Mouse (Mus musculus) intestine, embryonic 16.5 days (tissue): ENCODE measurements at regions not wholly inside any gene's neighbourhood (a gene's known extent, or its start where the extent isn't known, plus 50 kb on each side); places are given as distances from the start of the nearest gene placed in this dataset.

ENCODE experiments used
- ATAC-seq: fragments of 200-750 bp; cut with Nextera tagmentation; 2 replicates; pipeline ENCODE4 v1.8.0; 2017; ENCODE audit warnings: moderate TSS enrichment, moderate library complexity
- H3K27ac ChIP-seq: fragments of 300-500 bp; sonication (generic); 2 replicates; pipeline ENCODE4 v1.5.1; 2014; ENCODE audit warnings: mild to moderate bottlenecking, low read length
- H3K27me3 ChIP-seq: fragments of 300-500 bp; sonication (generic); replicated peaks from 2 replicates; pipeline ENCODE4 v1.6.1; 2014; ENCODE audit warnings: low read length, control low read depth, mixed read lengths; ENCODE audit not compliant: control insufficient read depth, insufficient read depth
- H3K36me3 ChIP-seq: fragments of 300-500 bp; sonication (generic); 2 replicates; pipeline ENCODE4 v1.6.1; 2014; ENCODE audit warnings: low read length, control low read depth; ENCODE audit not compliant: control insufficient read depth, insufficient read depth
- H3K4me1 ChIP-seq: fragments of 300-500 bp; sonication (generic); 2 replicates; pipeline ENCODE4 v1.6.1; 2014; ENCODE audit warnings: low read length, control low read depth, mixed read lengths; ENCODE audit not compliant: control insufficient read depth, insufficient read depth
- H3K4me2 ChIP-seq: fragments of 300-500 bp; sonication (generic); 2 replicates; pipeline ENCODE4 v1.6.1; 2014; ENCODE audit warnings: low read depth, low read length, control low read depth
- H3K4me3 ChIP-seq: fragments of 300-500 bp; sonication (generic); 2 replicates; pipeline ENCODE4 v1.5.1; 2014; ENCODE audit warnings: mild to moderate bottlenecking, low read length
- H3K9ac ChIP-seq: fragments of 300-500 bp; sonication (generic); 2 replicates; pipeline ENCODE4 v1.6.1; 2014; ENCODE audit warnings: low read depth, low read length
- H3K9me3 ChIP-seq: fragments of 300-500 bp; sonication (generic); 2 replicates; pipeline ENCODE4 v1.6.1; 2016; ENCODE audit warnings: low read length, control low read depth; ENCODE audit not compliant: control insufficient read depth
- WGBS: fragments of 180-500 bp; shearing (Covaris S2); extraction: QIAGEN DNeasy Blood & Tissue Kit; methylation state at CpG from one replicate; pipeline ENCODE4 v1.1.7; 2014; 5-methylcytosine and 5-hydroxymethylcytosine counted together

DNA sequence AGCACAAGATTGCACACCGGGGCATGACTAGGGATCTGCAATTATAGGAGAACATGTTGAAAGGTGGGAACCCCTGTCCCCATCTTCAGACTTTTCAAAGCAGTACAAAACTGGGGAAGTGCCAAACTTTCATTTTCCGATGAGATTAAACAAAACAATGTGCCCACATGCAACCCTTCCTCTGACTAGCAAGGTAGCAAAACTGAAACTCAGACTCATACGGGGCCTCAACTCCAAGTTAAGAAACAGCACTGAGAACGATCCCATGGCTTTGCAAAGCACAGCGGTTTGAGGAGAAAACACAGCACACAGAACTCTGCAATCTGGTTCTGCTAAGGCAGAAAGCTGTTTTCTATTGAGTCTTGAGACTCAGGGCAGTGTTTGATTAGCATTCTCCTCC is 388.9 kb upstream of the Intu start:
- H3K4me3 ChIP-seq, result no peak overlapping the region
- 86% methylated on average over 5 of the region's 5 CpGs for WGBS
- H3K36me3 ChIP-seq, result no peaks in the 10 kb centered on the region
- ATAC-seq, result no peak
- H3K27me3 ChIP-seq, result no peaks in the 10 kb centered on the region
- H3K27ac ChIP-seq, result no peak overlapping the region
- H3K4me1 ChIP-seq, result no peaks in the 10 kb centered on the region
- no peaks in the 10 kb centered on the region for H3K9me3 ChIP-seq
- no peak overlapping the region for H3K4me2 ChIP-seq
- H3K9ac ChIP-seq, result no peak overlapping the region

DNA sequence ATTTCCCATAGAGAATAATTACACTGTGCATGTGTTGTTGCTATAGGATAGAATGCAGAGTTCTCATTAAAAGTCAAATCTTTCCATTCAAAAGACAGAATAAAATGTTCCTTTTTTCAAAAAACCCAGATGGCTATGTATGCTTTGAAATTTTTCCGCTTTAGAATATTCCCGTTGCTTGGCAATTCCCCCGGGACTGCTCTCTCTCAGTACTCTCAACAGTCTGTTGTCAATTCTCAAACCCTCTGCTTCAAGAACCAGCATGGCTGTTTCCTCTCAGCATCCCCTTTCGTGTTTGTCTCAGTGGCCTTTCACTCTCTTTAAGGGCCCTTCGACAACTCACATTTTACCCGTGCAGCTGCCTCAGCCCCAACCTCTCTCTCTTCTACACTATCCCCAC is 372.5 kb upstream of the Intu start:
- no peak overlapping the region for H3K27ac ChIP-seq
- 76% methylated on average over 6 of the region's 6 CpGs for WGBS
- ATAC-seq, result no peak
- no peak overlapping the region for H3K4me3 ChIP-seq
- no peak overlapping the region for H3K9ac ChIP-seq
- H3K4me1 ChIP-seq, result no peaks in the 10 kb centered on the region
- H3K36me3 ChIP-seq, result no peaks in the 10 kb centered on the region
- H3K27me3 ChIP-seq, result no peaks in the 10 kb centered on the region
- H3K4me2 ChIP-seq, result no peak overlapping the region
- no peaks in the 10 kb centered on the region for H3K9me3 ChIP-seq

DNA sequence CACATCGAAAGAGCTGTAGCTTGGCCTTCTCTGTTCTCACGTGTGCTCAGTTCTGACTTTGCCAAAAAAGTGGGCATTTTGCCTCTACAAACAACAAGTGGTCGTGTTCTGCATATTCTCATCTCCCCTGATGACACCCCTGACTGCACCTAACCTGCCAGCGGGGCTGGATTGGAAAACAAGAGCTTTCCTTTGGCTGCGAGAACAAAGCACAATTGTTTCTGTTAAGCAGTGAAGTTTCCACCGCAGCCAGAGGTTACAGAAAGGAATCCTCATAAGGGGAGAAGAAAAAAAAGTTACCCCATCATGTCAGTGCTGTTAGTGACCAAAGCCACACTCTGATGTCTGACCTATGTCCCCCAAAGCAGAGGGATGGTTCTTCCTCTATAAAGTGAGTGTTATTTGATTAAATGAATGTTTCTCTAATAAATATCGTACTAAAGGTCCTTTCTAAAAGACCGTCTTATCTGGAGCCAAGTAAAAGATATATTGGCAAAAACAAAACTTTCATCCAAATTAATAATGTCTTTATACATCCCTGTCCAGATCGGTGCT is 371.4 kb upstream of the Intu start:
- 58% methylated on average over 9 of the region's 9 CpGs for WGBS
- H3K4me3 ChIP-seq, result no peak overlapping the region
- no peaks in the 10 kb centered on the region for H3K4me1 ChIP-seq
- H3K9ac ChIP-seq, result no peak overlapping the region
- H3K27ac ChIP-seq, result no peak overlapping the region
- no peaks in the 10 kb centered on the region for H3K36me3 ChIP-seq
- ATAC-seq, result no peak
- H3K4me2 ChIP-seq, result no peak overlapping the region
- no peaks in the 10 kb centered on the region for H3K9me3 ChIP-seq
- H3K27me3 ChIP-seq, result no peaks in the 10 kb centered on the region

DNA sequence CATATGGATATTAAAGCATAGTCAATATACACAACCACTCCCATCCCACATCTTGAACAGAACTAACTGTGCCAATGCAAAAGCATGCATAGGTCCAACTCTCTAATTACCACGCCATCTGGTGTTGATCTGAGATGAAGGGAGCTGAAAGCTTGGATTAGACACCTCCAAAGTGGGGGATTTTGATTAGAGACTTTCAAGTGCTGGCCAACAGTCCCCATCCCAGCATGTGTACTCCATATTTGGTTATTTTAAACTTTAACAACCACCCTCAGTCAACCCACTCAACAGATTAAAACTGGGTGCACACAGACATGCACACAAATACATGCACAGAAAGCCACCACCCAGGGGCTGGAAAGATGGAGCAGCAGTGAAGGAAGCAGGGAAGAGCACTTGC is 366.9 kb upstream of the Intu start:
- Histone ChIP-seq H3K9me3 (no peaks in the 10 kb centered on the region), H3K27me3 (no peaks in the 10 kb centered on the region), H3K27ac (no peak overlapping the region), H3K36me3 (no peaks in the 10 kb centered on the region), H3K4me3 (no peak overlapping the region), H3K9ac (no peak overlapping the region), H3K4me1 (no peaks in the 10 kb centered on the region), H3K4me2 (no peak overlapping the region)
- 77% methylated on average over 1 of the region's 1 CpGs for WGBS
- ATAC-seq, result no peak

DNA sequence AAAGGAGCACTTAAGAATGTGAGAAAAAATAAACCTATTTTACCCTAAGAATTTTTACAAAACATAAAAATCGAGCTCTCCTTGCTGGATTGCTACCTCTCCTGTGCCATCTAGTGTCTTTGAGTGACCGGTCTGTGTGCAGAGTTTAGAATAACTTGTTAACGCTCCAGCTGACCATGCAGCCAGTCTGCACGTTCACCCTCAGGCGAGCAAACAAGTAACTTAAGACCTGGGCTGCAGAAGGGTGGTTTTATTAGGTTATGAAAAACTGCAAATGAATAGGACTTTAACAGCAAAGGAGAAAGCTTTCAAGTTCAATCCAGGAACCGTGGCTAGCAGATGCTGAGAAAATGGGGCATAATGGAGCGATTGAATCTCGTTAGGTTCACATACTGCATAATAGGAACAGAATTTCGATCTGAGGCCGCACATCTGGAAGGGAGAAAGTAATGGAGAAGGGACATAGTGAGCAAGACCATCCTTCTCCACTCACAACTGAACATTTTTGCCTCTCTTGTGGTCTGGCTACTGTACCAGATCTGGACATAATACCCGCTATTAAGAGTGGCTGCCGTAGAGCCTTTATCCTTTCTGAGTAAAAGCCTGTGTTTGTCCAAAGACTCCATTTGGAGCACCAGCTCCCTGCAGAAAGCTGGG is 363.0 kb upstream of the Intu start:
- ATAC-seq, result no peak
- H3K27ac ChIP-seq, result no peak overlapping the region
- no peaks in the 10 kb centered on the region for H3K4me1 ChIP-seq
- no peaks in the 10 kb centered on the region for H3K9me3 ChIP-seq
- H3K4me3 ChIP-seq, result no peak overlapping the region
- H3K36me3 ChIP-seq, result no peaks in the 10 kb centered on the region
- H3K27me3 ChIP-seq, result no peaks in the 10 kb centered on the region
- no peak overlapping the region for H3K9ac ChIP-seq
- no peak overlapping the region for H3K4me2 ChIP-seq
- 68% methylated on average over 12 of the region's 12 CpGs for WGBS

DNA sequence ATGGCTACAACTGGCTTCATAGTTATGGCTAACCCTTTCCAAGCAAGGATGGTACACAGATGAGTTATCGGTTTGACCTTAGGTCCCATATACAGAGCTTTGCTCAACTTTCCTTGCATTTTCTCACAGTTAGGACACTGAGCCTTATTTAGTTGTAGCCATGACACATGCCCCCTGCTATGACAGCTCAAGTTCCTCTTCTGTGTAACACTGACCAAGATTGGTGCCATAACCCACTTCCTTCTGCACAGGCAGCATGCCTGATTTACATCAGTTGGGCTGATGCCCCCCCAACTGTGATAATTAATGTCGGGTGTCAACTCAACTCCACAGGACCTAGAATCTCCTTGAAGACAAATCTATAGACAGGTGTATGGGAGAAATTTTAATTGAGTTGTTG is 361.5 kb upstream of the Intu start:
- Histone ChIP-seq H3K4me1 (no peaks in the 10 kb centered on the region), H3K27me3 (no peaks in the 10 kb centered on the region), H3K27ac (no peak overlapping the region), H3K36me3 (no peaks in the 10 kb centered on the region), H3K4me3 (no peak overlapping the region), H3K9me3 (no peaks in the 10 kb centered on the region), H3K4me2 (no peak overlapping the region), H3K9ac (no peak overlapping the region)
- 95% methylated on average over 2 of the region's 2 CpGs for WGBS
- ATAC-seq, result no peak

DNA sequence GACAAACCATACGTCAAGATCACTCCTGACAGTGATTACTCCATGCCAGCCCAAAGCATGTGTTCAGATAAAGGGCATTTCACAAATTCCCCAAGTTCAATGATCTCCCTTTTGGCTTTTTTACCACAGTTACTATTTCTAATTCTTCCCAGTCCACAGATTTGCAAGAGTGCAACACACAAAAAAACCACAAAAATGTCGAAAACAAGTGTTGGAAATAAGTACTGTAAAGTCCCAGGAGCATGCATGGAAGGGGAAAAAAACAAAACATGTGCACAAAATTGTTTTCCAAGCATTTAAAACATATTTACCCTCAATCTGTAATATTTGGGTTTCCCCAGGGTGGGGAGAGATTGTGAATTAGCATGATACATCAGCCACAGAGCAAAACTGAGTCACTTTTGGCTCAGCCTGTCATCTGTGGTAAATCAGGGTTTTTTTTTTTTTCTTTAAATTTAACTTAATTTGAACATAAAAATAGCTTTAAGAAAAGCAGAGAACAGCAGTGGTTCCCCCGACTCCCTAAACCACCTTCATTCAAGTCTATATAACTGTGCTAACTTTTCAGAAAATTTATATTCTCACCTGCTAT is 351.3 kb upstream of the Intu start:
- Histone ChIP-seq H3K27ac (no peak overlapping the region), H3K4me3 (no peak overlapping the region), H3K4me2 (no peak overlapping the region), H3K9ac (no peak overlapping the region), H3K27me3 (no peaks in the 10 kb centered on the region), H3K36me3 (no peaks in the 10 kb centered on the region), H3K4me1 (no peaks in the 10 kb centered on the region), H3K9me3 (no peaks in the 10 kb centered on the region)
- no peak for ATAC-seq
- WGBS, result 80% methylated on average over 3 of the region's 3 CpGs

DNA sequence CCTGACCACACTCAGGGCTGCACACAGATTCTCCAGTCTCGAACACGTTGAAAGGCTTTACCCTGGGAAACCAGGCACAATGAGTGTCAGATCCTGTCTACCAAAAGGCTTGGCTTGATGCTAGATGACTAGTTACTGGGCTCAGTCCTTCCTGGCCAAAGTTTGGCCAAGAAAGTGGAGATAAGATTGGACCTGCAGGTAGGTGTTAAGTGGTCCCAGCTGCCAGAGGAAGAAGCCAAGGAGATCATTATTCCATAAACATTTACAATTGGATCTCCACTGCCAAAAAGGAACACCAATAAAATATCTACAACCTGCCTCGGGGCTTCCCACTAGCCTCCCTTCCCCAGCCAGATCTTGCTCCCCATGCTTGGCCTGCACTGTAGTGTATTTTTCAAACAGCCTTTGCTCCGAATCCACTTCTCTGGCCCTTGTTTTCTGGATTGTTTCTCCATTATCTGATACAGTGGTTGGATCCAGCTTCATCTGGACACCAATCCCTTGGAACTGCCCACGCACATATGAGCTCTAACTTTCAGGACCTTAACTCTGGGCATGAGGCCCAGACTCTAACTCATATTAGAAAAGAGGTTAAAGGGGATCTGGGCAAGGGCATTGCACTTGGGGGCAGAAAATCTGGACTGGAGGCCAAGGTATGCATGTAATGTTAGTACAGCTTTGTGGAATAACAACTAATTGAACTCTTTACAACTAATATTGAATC is 345.3 kb upstream of the Intu start:
- no peak overlapping the region for H3K27ac ChIP-seq
- no peaks in the 10 kb centered on the region for H3K4me1 ChIP-seq
- no peak overlapping the region for H3K9ac ChIP-seq
- ATAC-seq, result no peak
- 79% methylated on average over 5 of the region's 5 CpGs for WGBS
- no peaks in the 10 kb centered on the region for H3K27me3 ChIP-seq
- H3K36me3 ChIP-seq, result no peaks in the 10 kb centered on the region
- no peaks in the 10 kb centered on the region for H3K9me3 ChIP-seq
- H3K4me2 ChIP-seq, result no peak overlapping the region
- H3K4me3 ChIP-seq, result no peak overlapping the region

DNA sequence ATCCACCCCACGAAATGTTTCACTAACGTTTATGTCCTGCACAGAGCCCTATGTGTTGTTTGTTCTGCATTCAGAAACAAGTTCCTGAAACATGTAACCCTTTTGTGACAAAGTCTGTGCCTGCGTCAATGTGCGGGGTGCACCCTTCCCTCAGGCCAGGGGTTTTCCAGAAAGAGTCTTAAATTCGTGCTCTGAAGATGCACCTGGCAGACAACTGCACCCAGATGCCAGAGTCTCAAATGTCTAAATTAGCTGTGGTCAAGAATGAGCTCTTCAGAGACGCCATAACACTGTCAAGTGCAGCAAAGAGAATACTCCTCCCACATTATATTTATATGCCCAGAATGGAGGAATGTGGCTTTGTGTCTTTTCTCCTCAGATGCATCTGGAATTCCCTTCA is 341.6 kb upstream of the Intu start:
- Histone ChIP-seq H3K9me3 (no peaks in the 10 kb centered on the region), H3K4me3 (no peak overlapping the region), H3K4me2 (no peak overlapping the region), H3K36me3 (no peaks in the 10 kb centered on the region), H3K27ac (no peak overlapping the region), H3K9ac (no peak overlapping the region), H3K27me3 (no peaks in the 10 kb centered on the region), H3K4me1 (no peaks in the 10 kb centered on the region)
- 62% methylated on average over 6 of the region's 6 CpGs for WGBS
- ATAC-seq, result no peak
